Mouse (Mus musculus) liver, embryonic 13.5 days (tissue): ENCODE data around the gene Rfk. TPM values are rescaled to one million over a fixed set of nuclear protein-coding genes. Genes with fewer than 3 reads are reported as not detected.

Experiments used
- ATAC-seq: fragments of 200-750 bp; cut with Nextera tagmentation; 2 replicates; pipeline ENCODE4 v1.8.0; 2017; ENCODE audit warnings: low read depth, mild to moderate bottlenecking, moderate number of reproducible peaks, moderate library complexity
- DNase-seq: peaks from one replicate; pipeline ENCODE4 v3.0.0; 2022
- H3K27ac ChIP-seq: fragments of 300-500 bp; sonication (generic); 2 replicates; pipeline ENCODE4 v1.5.1; 2015; ENCODE audit warnings: moderate library complexity, mild to moderate bottlenecking, inconsistent platforms
- H3K27me3 ChIP-seq: fragments of 300-500 bp; sonication (generic); 2 replicates; pipeline ENCODE4 v1.6.1; 2015; ENCODE audit warnings: mild to moderate bottlenecking, inconsistent platforms
- H3K36me3 ChIP-seq: fragments of 300-500 bp; sonication (generic); 2 replicates; pipeline ENCODE4 v1.6.1; 2015; ENCODE audit warnings: mild to moderate bottlenecking, inconsistent platforms
- H3K4me1 ChIP-seq: fragments of 300-500 bp; sonication (generic); replicated peaks from 2 replicates; pipeline ENCODE4 v1.6.1; 2015; ENCODE audit warnings: inconsistent platforms
- H3K4me2 ChIP-seq: fragments of 300-500 bp; sonication (generic); 2 replicates; pipeline ENCODE4 v1.6.1; 2015; ENCODE audit warnings: inconsistent platforms, mild to moderate bottlenecking, moderate library complexity
- H3K4me3 ChIP-seq: fragments of 300-500 bp; sonication (generic); replicated peaks from 2 replicates; pipeline ENCODE4 v1.5.1; 2015; ENCODE audit warnings: mild to moderate bottlenecking, inconsistent platforms
- H3K9ac ChIP-seq: fragments of 300-500 bp; sonication (generic); 2 replicates; pipeline ENCODE4 v1.6.1; 2015; ENCODE audit warnings: mild to moderate bottlenecking, inconsistent platforms
- H3K9me3 ChIP-seq: fragments of 300-500 bp; sonication (generic); replicated peaks from 2 replicates; pipeline ENCODE4 v1.6.1; 2016; ENCODE audit warnings: inconsistent platforms
- WGBS: fragments of 180-500 bp; shearing (Covaris S2); methylation state at CpG from one replicate; pipeline ENCODE4 v1.1.7; 2015; ENCODE audit not compliant: insufficient replicate concordance; 5-methylcytosine and 5-hydroxymethylcytosine counted together
- polyA plus RNA-seq: library from polyadenylated mRNA; unstranded; fragments of >200 nt; fragmentation: Nextera tagmentation; extraction: Ambion mirVana; gene quantifications from 2 replicates; pipeline ENCODE4 v1.2.1, GENCODE M21; 2015

Gene Rfk
- polyA plus RNA-seq, 1 experiment from 2014 or later: 73.0 TPM

- peaks cover 76% of the 10 kb centered on the region for H3K4me1 ChIP-seq
- H3K9me3 ChIP-seq: no peaks in the 10 kb centered on the region
- H3K9ac ChIP-seq: no peak overlapping the region
- ATAC-seq (no peak), DNase-seq (no peak)
- H3K27me3 ChIP-seq: no peaks in the 10 kb centered on the region
- H3K4me3 ChIP-seq: no peak overlapping the region
- WGBS: 59% methylated on average over 3 of the region's 3 CpGs
- peak overlapping the region; percentile 94 for H3K27ac ChIP-seq
- H3K36me3 ChIP-seq: peaks cover 13% of the 10 kb centered on the region
- H3K4me2 ChIP-seq: no peak overlapping the region
These were observed 36.5 kb upstream of the Rfk start for GRCm38 (mm10) chr19:17357391-17357790.

- no peaks in the 10 kb centered on the region for H3K36me3 ChIP-seq
- peak overlapping the region; percentile 41 for H3K27ac ChIP-seq
- DNase-seq: no peak
- WGBS: 39% methylated on average over 14 of the region's 14 CpGs
- no peaks in the 10 kb centered on the region for H3K27me3 ChIP-seq
- ATAC-seq: no peak
- no peaks in the 10 kb centered on the region for H3K9me3 ChIP-seq
- H3K4me3 ChIP-seq: no peak overlapping the region
- 0 out of 2 replicates have a peak overlapping the region, but pooled peaks have one; percentile 19 for H3K9ac ChIP-seq
- H3K4me2 ChIP-seq: peak overlapping the region; percentile 2; the same call in 1 of the 2 replicates
- H3K4me1 ChIP-seq: peaks cover 58% of the 10 kb centered on the region
These were observed 34.4 kb upstream of the Rfk start for GRCm38 (mm10) chr19:17359315-17359890.

- Histone ChIP-seq H3K4me2 (no peak overlapping the region), H3K4me3 (no peak overlapping the region), H3K4me1 (peaks cover 63% of the 10 kb centered on the region), H3K27me3 (no peaks in the 10 kb centered on the region), H3K9me3 (no peaks in the 10 kb centered on the region), H3K9ac (peak overlapping the region; percentile 41), H3K36me3 (no peaks in the 10 kb centered on the region), H3K27ac (peak overlapping the region; percentile 40)
- DNase-seq (peak; percentile 24), ATAC-seq (peak; percentile 52)
- WGBS: 11% methylated on average over 2 of the region's 2 CpGs
These were observed 32.7 kb upstream of the Rfk start for GRCm38 (mm10) chr19:17361181-17361580.

- Histone ChIP-seq H3K36me3 (no peaks in the 10 kb centered on the region), H3K4me2 (no peak overlapping the region), H3K27ac (peak overlapping the region; percentile 34; the same call in 1 of the 2 replicates), H3K9ac (no peak overlapping the region), H3K4me3 (no peak overlapping the region), H3K9me3 (no peaks in the 10 kb centered on the region), H3K27me3 (no peaks in the 10 kb centered on the region), H3K4me1 (peaks cover 34% of the 10 kb centered on the region)
- peak; percentile 40 for DNase-seq
- 17% methylated on average over 3 of the region's 3 CpGs for WGBS
- 0 out of 2 replicates have a peak, but pooled peaks have one; percentile 26 for ATAC-seq
These were observed 29.1 kb upstream of the Rfk start for GRCm38 (mm10) chr19:17364741-17365140.

GRCm38 (mm10) chr19:17366364-17367090 lies 27.3 kb upstream of the Rfk start:
- Histone ChIP-seq H3K4me2 (no peak overlapping the region), H3K4me3 (no peak overlapping the region), H3K9ac (no peak overlapping the region), H3K36me3 (no peaks in the 10 kb centered on the region), H3K9me3 (no peaks in the 10 kb centered on the region), H3K27ac (no peak overlapping the region), H3K27me3 (no peaks in the 10 kb centered on the region), H3K4me1 (peaks cover 16% of the 10 kb centered on the region)
- DNase-seq (no peak), ATAC-seq (no peak)
- WGBS: 75% methylated on average over 8 of the region's 8 CpGs

- no peak overlapping the region for H3K27ac ChIP-seq
- no peak overlapping the region for H3K4me3 ChIP-seq
- H3K4me1 ChIP-seq: peaks cover 14% of the 10 kb centered on the region
- no peak overlapping the region for H3K9ac ChIP-seq
- no peaks in the 10 kb centered on the region for H3K36me3 ChIP-seq
- no peaks in the 10 kb centered on the region for H3K9me3 ChIP-seq
- no peaks in the 10 kb centered on the region for H3K27me3 ChIP-seq
- no peak; the same call in 1 of the 2 replicates for ATAC-seq
- no peak overlapping the region for H3K4me2 ChIP-seq
- 52% methylated on average over 9 of the region's 9 CpGs for WGBS
- no peak for DNase-seq
These were observed 25.3 kb upstream of the Rfk start for GRCm38 (mm10) chr19:17368557-17368956.

- Histone ChIP-seq H3K9ac (no peak overlapping the region), H3K4me2 (no peak overlapping the region), H3K4me1 (peaks cover 10% of the 10 kb centered on the region), H3K36me3 (no peaks in the 10 kb centered on the region), H3K27me3 (no peaks in the 10 kb centered on the region), H3K9me3 (no peaks in the 10 kb centered on the region), H3K27ac (no peak overlapping the region), H3K4me3 (no peak overlapping the region)
- WGBS: 67% methylated on average over 7 of the region's 7 CpGs
- ATAC-seq (no peak), DNase-seq (no peak)
These were observed 24.3 kb upstream of the Rfk start for GRCm38 (mm10) chr19:17369581-17369980.

- WGBS: 55% methylated on average over 3 of the region's 3 CpGs
- no peak for DNase-seq
- Histone ChIP-seq H3K4me2 (no peak within 1 kb of the TSS), H3K36me3 (no peaks in the 10 kb centered on the region), H3K9me3 (no peaks in the 10 kb centered on the region), H3K9ac (no peak within 1 kb of the TSS), H3K27ac (no peak within 1 kb of the TSS), H3K4me3 (no peak within 1 kb of the TSS), H3K4me1 (peaks cover 13% of the 10 kb centered on the region), H3K27me3 (no peaks in the 10 kb centered on the region)
- no peak for ATAC-seq
These were observed 21.1 kb upstream of the Rfk start, which contains the start of gene Gcnt1 for GRCm38 (mm10) chr19:17372701-17373100. TSS of gene Gcnt1 (minus strand) at chr19:17372844.

GRCm38 (mm10) chr19:17378845-17379244 lies 15.0 kb upstream of the Rfk start:
- no peaks in the 10 kb centered on the region for H3K36me3 ChIP-seq
- H3K4me1 ChIP-seq: peaks cover 9% of the 10 kb centered on the region
- no peak for DNase-seq
- no peak for ATAC-seq
- H3K9me3 ChIP-seq: no peaks in the 10 kb centered on the region
- no peaks in the 10 kb centered on the region for H3K27me3 ChIP-seq
- H3K9ac ChIP-seq: no peak overlapping the region
- H3K27ac ChIP-seq: no peak overlapping the region
- no peak overlapping the region for H3K4me2 ChIP-seq
- no peak overlapping the region for H3K4me3 ChIP-seq

GRCm38 (mm10) chr19:17380549-17380948 lies 13.3 kb upstream of the Rfk start:
- H3K4me3 ChIP-seq: no peak overlapping the region
- H3K27ac ChIP-seq: no peak overlapping the region
- no peak for DNase-seq
- ATAC-seq: no peak
- 41% methylated on average over 7 of the region's 7 CpGs for WGBS
- H3K27me3 ChIP-seq: no peaks in the 10 kb centered on the region
- no peaks in the 10 kb centered on the region for H3K9me3 ChIP-seq
- no peaks in the 10 kb centered on the region for H3K36me3 ChIP-seq
- no peak overlapping the region for H3K4me2 ChIP-seq
- H3K9ac ChIP-seq: no peak overlapping the region
- H3K4me1 ChIP-seq: peaks cover 11% of the 10 kb centered on the region

- Histone ChIP-seq H3K9me3 (no peaks in the 10 kb centered on the region), H3K9ac (no peak overlapping the region), H3K4me1 (peaks cover 5% of the 10 kb centered on the region; the same call in 1 of the 2 replicates), H3K36me3 (no peaks in the 10 kb centered on the region), H3K27me3 (no peaks in the 10 kb centered on the region), H3K4me3 (no peak overlapping the region), H3K4me2 (no peak overlapping the region), H3K27ac (no peak overlapping the region)
- ATAC-seq: no peak
- 44% methylated on average over 6 of the region's 6 CpGs for WGBS
- DNase-seq: no peak
These were observed 10.9 kb upstream of the Rfk start for GRCm38 (mm10) chr19:17382807-17383397.
